Mouse (Mus musculus) heart, postnatal 0 days (tissue): ENCODE results near the gene Klhl32. TPM values are rescaled to one million over a fixed set of nuclear protein-coding genes. Genes with fewer than 3 reads are reported as not detected.

ENCODE experiments used
- ATAC-seq: fragments of 200-750 bp; cut with Nextera tagmentation; 2 replicates; pipeline ENCODE4 v1.8.0; 2017; ENCODE audit warnings: low read depth, moderate number of reproducible peaks, moderate library complexity; ENCODE audit not compliant: insufficient read depth
- DNase-seq: peaks from one replicate; pipeline ENCODE4 v3.0.0-alpha.2; 2016; ENCODE audit warnings: low spot score
- H3K27ac ChIP-seq: fragments of 300-500 bp; sonication (generic); 2 replicates; pipeline ENCODE4 v1.5.1; 2014; ENCODE audit warnings: low read depth, mild to moderate bottlenecking
- H3K27me3 ChIP-seq: fragments of 300-500 bp; sonication (generic); 2 replicates; pipeline ENCODE4 v1.6.1; 2014; ENCODE audit warnings: low read length, mixed read lengths; ENCODE audit not compliant: control insufficient read depth, insufficient read depth
- H3K36me3 ChIP-seq: fragments of 300-500 bp; sonication (generic); replicated peaks from 2 replicates; pipeline ENCODE4 v1.6.1; 2014; ENCODE audit warnings: low read length, mixed read lengths; ENCODE audit not compliant: control insufficient read depth, insufficient read depth
- H3K4me1 ChIP-seq: fragments of 300-500 bp; sonication (generic); 2 replicates; pipeline ENCODE4 v1.6.1; 2014; ENCODE audit warnings: antibody characterized with exemption; ENCODE audit not compliant: control insufficient read depth, insufficient read depth
- H3K4me2 ChIP-seq: fragments of 300-500 bp; sonication (generic); 2 replicates; pipeline ENCODE4 v1.6.1; 2014; ENCODE audit warnings: low read depth, mild to moderate bottlenecking, low read length, moderate library complexity
- H3K4me3 ChIP-seq: fragments of 300-500 bp; sonication (generic); 2 replicates; pipeline ENCODE4 v1.5.1; 2014; ENCODE audit warnings: low read depth, low read length
- H3K9ac ChIP-seq: fragments of 300-500 bp; sonication (generic); replicated peaks from 2 replicates; pipeline ENCODE4 v1.6.1; 2014; ENCODE audit warnings: low read depth, low read length, mixed read lengths
- H3K9me3 ChIP-seq: fragments of 300-500 bp; sonication (generic); replicated peaks from 2 replicates; pipeline ENCODE4 v1.6.1; 2016; ENCODE audit warnings: low read length; ENCODE audit not compliant: control insufficient read depth
- CTCF ChIP-seq: IDR thresholded peaks from 2 replicates; pipeline ENCODE4 v1.5.1; 2016; ENCODE audit warnings: antibody characterized with exemption, control low read depth, low read depth
- EP300 ChIP-seq: IDR thresholded peaks from 2 replicates; pipeline ENCODE4 v1.6.1; 2016; ENCODE audit warnings: antibody characterized with exemption, low read depth
- WGBS: fragments of 180-500 bp; shearing (Covaris S2); extraction: QIAGEN DNeasy Blood & Tissue Kit; methylation state at CpG from one replicate; pipeline ENCODE4 v1.1.7; 2014; 5-methylcytosine and 5-hydroxymethylcytosine counted together
- polyA plus RNA-seq: library from polyadenylated mRNA; unstranded; fragments of >200 nt; fragmentation: Nextera tagmentation; extraction: Ambion mirVana; gene quantifications from 2 replicates; pipeline ENCODE4 v1.2.1, GENCODE M21; 2015
- total RNA-seq: library from RNA; depleted of rRNA; stranded (reverse); fragments of >200 nt; gene quantifications from 2 replicates; pipeline ENCODE4 v1.2.3, GENCODE M21; 2014; ENCODE audit warnings: low replicate concordance; rRNA removed

Klhl32 gene
- total RNA-seq (8.5 and 12.3 TPM in 2 replicates), polyA plus RNA-seq (5.7 and 6.2 TPM in 2 replicates)

DNA sequence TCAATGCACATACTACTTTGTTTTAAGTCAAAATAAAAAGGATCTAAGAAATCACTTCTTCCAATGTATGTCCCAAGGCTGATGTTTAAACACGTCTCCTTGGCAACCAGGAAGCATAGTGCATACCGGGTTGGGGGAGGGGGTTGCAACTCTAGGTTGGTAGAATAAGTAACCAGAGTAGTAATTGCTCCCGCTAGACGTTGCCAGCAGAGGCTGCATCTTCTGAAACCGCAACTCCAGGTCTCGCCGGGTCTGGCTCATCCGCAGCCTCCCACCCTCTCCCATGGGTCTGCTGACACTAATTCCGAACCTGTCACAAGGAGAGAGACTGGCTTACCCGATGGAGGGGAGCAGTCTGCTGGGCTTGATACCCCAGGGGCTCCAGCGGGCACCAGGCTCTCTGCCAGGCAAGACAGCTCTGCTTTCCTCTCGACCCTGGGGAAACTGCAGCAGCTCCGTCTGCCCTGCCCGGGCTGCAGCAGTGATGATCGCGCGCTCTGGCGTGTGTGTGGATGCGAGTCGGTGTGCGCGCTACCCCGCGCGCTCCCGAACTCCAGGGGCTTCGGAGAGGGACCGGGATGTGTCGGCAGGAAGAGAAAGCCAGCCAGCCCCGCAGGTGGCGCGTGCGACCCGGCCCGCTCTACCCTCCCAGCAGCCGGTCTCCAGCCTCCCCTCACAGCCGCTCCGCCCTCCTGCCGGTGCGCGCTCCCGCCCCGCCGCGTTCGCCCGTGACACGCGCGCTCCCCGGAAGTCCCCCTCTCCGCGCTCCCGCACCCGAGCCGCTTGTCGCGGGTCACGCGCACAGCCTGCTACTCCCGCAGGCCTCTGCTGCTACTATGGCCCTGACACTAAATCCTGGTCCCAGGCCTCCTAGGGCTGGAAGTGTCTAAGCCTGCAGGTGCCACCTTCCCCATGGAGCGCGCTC is at the start of gene Klhl32:
Gene Klhl32 (minus strand): TSS at position 724 of the 925 bp plus-strand sequence.
- peak within 1 kb of the TSS; percentile 71 for H3K27ac ChIP-seq
- H3K4me1 ChIP-seq, result no peaks in the 10 kb centered on the region
- H3K9me3 ChIP-seq, result no peaks in the 10 kb centered on the region
- TF ChIP-seq CTCF (no peak), EP300 (no peak)
- H3K4me3 ChIP-seq, result peak within 1 kb of the TSS; percentile 83
- H3K9ac ChIP-seq, result peak within 1 kb of the TSS; percentile 68
- H3K27me3 ChIP-seq, result no peaks in the 10 kb centered on the region
- DNase-seq (peak; percentile 60), ATAC-seq (peak; percentile 88)
- H3K4me2 ChIP-seq, result peak within 1 kb of the TSS; percentile 90
- WGBS, result 1% methylated on average over 62 of the region's 63 CpGs
- H3K36me3 ChIP-seq, result no peaks in the 10 kb centered on the region

GRCm38 (mm10) chr4:24899146-24899545 is 48.2 kb upstream of the Klhl32 start:
- H3K4me3 ChIP-seq, result peak overlapping the region; percentile 68
- TF ChIP-seq CTCF (no peak), EP300 (no peak)
- 28% methylated on average over 4 of the region's 4 CpGs for WGBS
- H3K9me3 ChIP-seq, result no peaks in the 10 kb centered on the region
- DNase-seq, result no peak
- H3K4me2 ChIP-seq, result peak overlapping the region; percentile 88
- peaks cover 9% of the 10 kb centered on the region for H3K4me1 ChIP-seq
- H3K27ac ChIP-seq, result no peak overlapping the region
- H3K9ac ChIP-seq, result peak overlapping the region; percentile 89
- H3K27me3 ChIP-seq, result no peaks in the 10 kb centered on the region
- peaks cover 31% of the 10 kb centered on the region for H3K36me3 ChIP-seq
- ATAC-seq, result no peak

DNA sequence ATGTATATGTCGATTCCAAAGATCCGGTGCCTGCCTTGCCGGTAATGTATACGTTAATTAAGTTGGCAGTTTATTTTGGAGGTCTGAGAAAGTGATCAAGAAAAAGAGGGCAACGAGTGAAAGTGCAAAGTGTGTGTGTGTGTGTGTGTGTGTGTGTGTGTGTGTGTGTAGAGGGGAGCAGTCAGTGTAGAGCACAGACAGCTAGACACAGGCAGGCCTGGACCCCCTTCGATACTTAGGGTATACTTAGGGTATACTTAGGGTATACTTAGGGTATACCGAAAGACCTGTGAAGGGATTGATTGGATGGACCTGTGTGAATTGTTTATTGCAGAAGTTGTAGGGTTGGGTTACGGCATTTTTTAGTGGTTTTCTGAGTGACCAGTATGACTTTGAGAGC is 47.7 kb upstream of the Klhl32 start:
- peak overlapping the region; percentile 89 for H3K9ac ChIP-seq
- H3K4me2 ChIP-seq, result peak overlapping the region; percentile 88
- ATAC-seq, result no peak
- no peak for TF ChIP-seq CTCF
- peaks cover 27% of the 10 kb centered on the region for H3K36me3 ChIP-seq
- H3K4me1 ChIP-seq, result peaks cover 9% of the 10 kb centered on the region
- WGBS, result 16% methylated on average over 8 of the region's 8 CpGs
- H3K27me3 ChIP-seq, result no peaks in the 10 kb centered on the region
- no peaks in the 10 kb centered on the region for H3K9me3 ChIP-seq
- DNase-seq, result no peak
- H3K4me3 ChIP-seq, result peak overlapping the region; percentile 68
- peak overlapping the region; percentile 88 for H3K27ac ChIP-seq

GRCm38 (mm10) chr4:24897851-24898515 is 47.1 kb upstream of the Klhl32 start, which contains the start of gene Ndufaf4:
TSS of gene Ndufaf4 (plus strand) at chr4:24898083.
- TF ChIP-seq EP300 (0 out of 2 replicates have a peak, but pooled peaks have one; percentile 37), CTCF (peak; percentile 97)
- under 1% methylated on average over 58 of the region's 58 CpGs for WGBS
- Histone ChIP-seq H3K27ac (peak within 1 kb of the TSS; percentile 88), H3K9me3 (no peaks in the 10 kb centered on the region), H3K4me1 (peaks cover 9% of the 10 kb centered on the region), H3K4me2 (peak within 1 kb of the TSS; percentile 88), H3K36me3 (peaks cover 20% of the 10 kb centered on the region), H3K27me3 (no peaks in the 10 kb centered on the region), H3K9ac (peak within 1 kb of the TSS; percentile 89), H3K4me3 (peak within 1 kb of the TSS; percentile 68)
- peak; percentile 99 for ATAC-seq
- DNase-seq, result peak; percentile 92

GRCm38 (mm10) chr4:24897351-24897750 is 46.4 kb upstream of the Klhl32 start:
- 15% methylated on average over 7 of the region's 7 CpGs for WGBS
- DNase-seq, result no peak
- Histone ChIP-seq H3K9me3 (no peaks in the 10 kb centered on the region), H3K4me2 (peak overlapping the region; percentile 88), H3K27me3 (no peaks in the 10 kb centered on the region), H3K9ac (peak overlapping the region; percentile 22; the same call in 1 of the 2 replicates), H3K36me3 (peaks cover 17% of the 10 kb centered on the region), H3K27ac (no peak overlapping the region), H3K4me3 (peak overlapping the region; percentile 68), H3K4me1 (peaks cover 9% of the 10 kb centered on the region)
- ATAC-seq, result no peak
- no peak for TF ChIP-seq CTCF
- TF ChIP-seq EP300, result no peak
